Mouse (Mus musculus) spleen, postnatal 4 days (tissue): ENCODE results near the gene Pyroxd2.
"Not testable (repeated sequence)": the region's sequence is repeated elsewhere in the genome, so short reads cannot be mapped to it uniquely, and the experiment has no call there.

Source experiments
- DNase-seq, 2 experiments: peaks; one replicate each; pipeline ENCODE4 v3.0.0; 2022; ENCODE audit warnings: low spot score in 2 of 2

The Pyroxd2 gene

GRCm38 (mm10) chr19:42689786-42690185 is 62.8 kb downstream of the Pyroxd2 start:
- no peak for DNase-seq

GRCm38 (mm10) chr19:42689321-42689720 is 63.3 kb downstream of the Pyroxd2 start:
- DNase-seq: no peak

GRCm38 (mm10) chr19:42682776-42683175 is 69.8 kb downstream of the Pyroxd2 start:
- not testable (repeated sequence) for DNase-seq

- DNase-seq: no peak
Observed at GRCm38 (mm10) chr19:42678191-42678590, 74.4 kb downstream of the Pyroxd2 start.

GRCm38 (mm10) chr19:42677452-42677851 is 75.1 kb downstream of the Pyroxd2 start:
- no peak for DNase-seq

GRCm38 (mm10) chr19:42676931-42677330 is 75.6 kb downstream of the Pyroxd2 start:
- no peak for DNase-seq
